Mouse (Mus musculus) heart, embryonic 12.5 days (tissue): ENCODE results near the gene Dennd1a. TPM values are rescaled to one million over a fixed set of nuclear protein-coding genes. Genes with fewer than 3 reads are reported as not detected.

Experiments used
- ATAC-seq: fragments of 200-750 bp; cut with Nextera tagmentation; 2 replicates; pipeline ENCODE4 v1.8.0; 2017; ENCODE audit warnings: moderate TSS enrichment, moderate library complexity; ENCODE audit not compliant: insufficient number of reproducible peaks, low FRiP score
- H3K27ac ChIP-seq: fragments of 300-500 bp; sonication (generic); 2 replicates; pipeline ENCODE4 v1.5.1; 2016; ENCODE audit warnings: mild to moderate bottlenecking, moderate library complexity; ENCODE audit not compliant: poor library complexity, severe bottlenecking
- H3K27me3 ChIP-seq: fragments of 300-500 bp; sonication (generic); replicated peaks from 2 replicates; pipeline ENCODE4 v1.6.1; 2016; ENCODE audit warnings: mild to moderate bottlenecking, moderate library complexity
- H3K36me3 ChIP-seq: fragments of 300-500 bp; sonication (generic); 2 replicates; pipeline ENCODE4 v1.6.1; 2016; ENCODE audit warnings: mild to moderate bottlenecking, moderate library complexity
- H3K4me1 ChIP-seq: fragments of 300-500 bp; sonication (generic); replicated peaks from 2 replicates; pipeline ENCODE4 v1.6.1; 2016; ENCODE audit warnings: mild to moderate bottlenecking
- H3K4me2 ChIP-seq: fragments of 300-500 bp; sonication (generic); 2 replicates; pipeline ENCODE4 v1.6.1; 2016; ENCODE audit warnings: mild to moderate bottlenecking, moderate library complexity
- H3K4me3 ChIP-seq: fragments of 300-500 bp; sonication (generic); 2 replicates; pipeline ENCODE4 v1.5.1; 2016; ENCODE audit warnings: mild to moderate bottlenecking
- H3K9ac ChIP-seq: fragments of 300-500 bp; sonication (generic); 2 replicates; pipeline ENCODE4 v1.6.1; 2016; ENCODE audit warnings: mild to moderate bottlenecking, moderate library complexity
- H3K9me3 ChIP-seq: fragments of 300-500 bp; sonication (generic); replicated peaks from 2 replicates; pipeline ENCODE4 v1.6.1; 2016; ENCODE audit warnings: mild to moderate bottlenecking, moderate library complexity
- WGBS: fragments of 180-500 bp; shearing (Covaris S2); methylation state at CpG from one replicate; pipeline ENCODE4 v1.1.7; 2016; 5-methylcytosine and 5-hydroxymethylcytosine counted together
- polyA plus RNA-seq: library from polyadenylated mRNA; unstranded; fragments of >200 nt; fragmentation: Nextera tagmentation; extraction: Ambion mirVana; gene quantifications from 2 replicates; pipeline ENCODE4 v1.2.1, GENCODE M21; 2016

Dennd1a gene
- polyA plus RNA-seq, 1 experiment from 2014 or later: 15.8 TPM

DNA sequence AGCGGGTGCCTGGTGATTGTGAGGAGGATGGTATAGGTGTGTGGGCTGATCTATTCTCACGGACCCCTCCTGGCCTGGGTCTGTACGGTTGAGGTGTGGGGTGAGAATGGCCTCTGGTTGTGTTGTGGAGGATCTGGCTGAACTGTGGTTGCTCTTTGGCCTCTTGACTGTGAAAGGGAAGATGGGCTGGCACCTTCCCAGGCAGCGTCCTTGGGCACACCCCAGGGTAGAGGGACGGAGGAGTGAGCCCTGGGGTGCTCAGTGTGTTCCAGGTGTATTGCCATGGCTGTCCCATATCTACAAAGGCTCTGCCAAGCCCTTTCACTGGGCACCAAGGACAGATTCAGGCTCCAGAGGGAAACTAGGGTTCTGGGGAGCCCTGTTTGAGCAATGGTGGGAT is 498.2 kb downstream of the Dennd1a start:
- Histone ChIP-seq H3K36me3 (0 out of 2 replicates have a peak, but pooled peaks cover 3% of the 10 kb centered on the region), H3K27me3 (peaks cover 43% of the 10 kb centered on the region), H3K4me2 (no peak overlapping the region), H3K4me3 (no peak overlapping the region), H3K9me3 (no peaks in the 10 kb centered on the region), H3K9ac (no peak overlapping the region), H3K4me1 (peaks cover 44% of the 10 kb centered on the region), H3K27ac (0 out of 2 replicates have a peak overlapping the region, but pooled peaks have one; percentile 10)
- WGBS: 79% methylated on average over 5 of the region's 5 CpGs
- ATAC-seq: no peak

DNA sequence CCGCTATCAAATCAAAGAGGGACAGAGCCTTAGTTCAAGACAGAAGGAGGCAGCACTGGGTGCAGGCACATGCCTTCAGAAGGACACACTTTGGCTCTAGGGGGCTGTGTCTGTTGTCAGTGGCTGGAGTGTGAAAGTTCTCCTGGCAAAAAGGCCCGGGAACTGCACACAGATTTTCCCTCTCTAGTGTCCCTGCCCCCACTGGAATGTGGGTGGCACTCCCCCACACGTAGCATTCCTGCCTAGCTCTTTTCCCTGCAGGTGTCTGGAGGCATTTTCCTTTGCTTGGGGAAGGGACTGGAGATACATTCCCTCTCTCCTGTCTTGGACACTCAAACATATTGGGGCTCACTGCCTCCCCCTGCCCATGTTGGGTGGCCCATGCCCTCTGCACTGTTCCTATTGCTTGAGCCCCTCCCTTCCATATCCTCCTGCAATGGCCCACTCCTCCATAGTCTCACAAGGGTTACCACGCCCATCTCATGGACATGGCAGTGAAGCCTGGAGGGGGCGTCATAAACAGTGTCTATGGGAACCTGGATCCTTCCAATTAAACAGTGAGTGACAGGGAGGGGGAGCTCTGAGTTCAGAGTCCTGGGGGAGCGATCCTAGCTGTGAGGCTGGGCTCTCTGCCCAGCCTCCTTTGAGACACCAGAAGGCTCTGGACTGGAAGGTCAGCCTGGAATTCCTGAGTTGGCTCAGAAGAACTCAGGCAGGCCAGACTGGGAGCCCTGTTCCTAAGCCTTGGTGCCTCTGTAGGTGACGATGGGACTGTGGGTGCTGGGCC is 498.8 kb downstream of the Dennd1a start:
- H3K27me3 ChIP-seq: peaks cover 39% of the 10 kb centered on the region
- no peak overlapping the region for H3K4me2 ChIP-seq
- H3K4me1 ChIP-seq: peaks cover 42% of the 10 kb centered on the region
- peak overlapping the region; percentile 17; the same call in 1 of the 2 replicates for H3K27ac ChIP-seq
- 0 out of 2 replicates have a peak, but pooled peaks cover 3% of the 10 kb centered on the region for H3K36me3 ChIP-seq
- H3K9me3 ChIP-seq: no peaks in the 10 kb centered on the region
- no peak overlapping the region for H3K9ac ChIP-seq
- ATAC-seq: 0 out of 2 replicates have a peak, but pooled peaks have one; percentile 3
- 47% methylated on average over 7 of the region's 7 CpGs for WGBS
- no peak overlapping the region for H3K4me3 ChIP-seq

DNA sequence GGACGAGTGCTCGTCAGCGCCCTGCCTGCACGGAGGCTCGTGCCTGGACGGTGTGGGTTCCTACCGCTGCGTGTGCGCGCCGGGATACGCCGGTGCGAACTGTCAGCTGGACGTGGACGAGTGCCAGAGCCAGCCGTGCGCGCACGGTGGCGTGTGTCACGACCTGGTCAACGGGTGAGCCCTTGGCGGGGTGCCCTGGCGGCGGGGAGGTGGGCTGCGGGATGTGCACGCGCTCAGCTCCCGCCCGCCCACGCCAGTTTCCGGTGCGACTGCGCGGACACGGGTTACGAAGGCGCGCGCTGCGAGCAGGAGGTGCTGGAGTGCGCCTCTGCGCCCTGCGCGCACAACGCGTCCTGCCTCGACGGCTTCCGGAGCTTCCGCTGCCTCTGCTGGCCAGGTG is 500.7 kb downstream of the Dennd1a start:
- H3K4me3 ChIP-seq: peak overlapping the region; percentile 52
- H3K27ac ChIP-seq: no peak overlapping the region
- H3K9ac ChIP-seq: peak overlapping the region; percentile 37
- ATAC-seq: no peak; the same call in 1 of the 2 replicates
- WGBS: 23% methylated on average over 52 of the region's 52 CpGs
- peaks cover 50% of the 10 kb centered on the region for H3K4me1 ChIP-seq
- H3K4me2 ChIP-seq: peak overlapping the region; percentile 82
- no peaks in the 10 kb centered on the region for H3K9me3 ChIP-seq
- no peaks in the 10 kb centered on the region for H3K36me3 ChIP-seq
- H3K27me3 ChIP-seq: peaks cover 22% of the 10 kb centered on the region; the same call in 1 of the 2 replicates

DNA sequence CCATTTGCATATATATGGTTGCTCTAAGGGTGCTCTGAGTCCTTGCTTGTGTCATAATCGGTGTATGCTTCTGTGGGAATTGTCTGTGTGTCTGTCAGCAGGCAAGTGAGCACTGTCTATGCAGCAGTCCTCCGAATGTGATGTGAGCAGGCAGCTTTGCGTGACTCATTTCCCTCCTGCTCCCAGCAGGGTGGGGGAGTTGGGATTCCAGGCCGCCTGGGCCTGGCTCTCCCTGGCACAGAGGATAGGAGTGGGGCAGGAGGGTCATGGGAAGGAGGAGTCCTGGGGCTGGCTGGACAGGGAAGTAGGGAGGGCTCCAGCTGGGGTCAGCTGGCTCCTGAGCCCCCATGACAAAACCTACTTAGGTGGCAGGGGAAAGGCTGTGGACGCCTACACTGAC is 502.7 kb downstream of the Dennd1a start:
- H3K9ac ChIP-seq: no peak overlapping the region
- no peaks in the 10 kb centered on the region for H3K9me3 ChIP-seq
- no peak overlapping the region for H3K4me2 ChIP-seq
- H3K36me3 ChIP-seq: no peaks in the 10 kb centered on the region
- H3K4me3 ChIP-seq: no peak overlapping the region
- WGBS: 47% methylated on average over 5 of the region's 5 CpGs
- no peak overlapping the region for H3K27ac ChIP-seq
- peaks cover 22% of the 10 kb centered on the region; the same call in 1 of the 2 replicates for H3K27me3 ChIP-seq
- H3K4me1 ChIP-seq: peaks cover 70% of the 10 kb centered on the region
- ATAC-seq: no peak

DNA sequence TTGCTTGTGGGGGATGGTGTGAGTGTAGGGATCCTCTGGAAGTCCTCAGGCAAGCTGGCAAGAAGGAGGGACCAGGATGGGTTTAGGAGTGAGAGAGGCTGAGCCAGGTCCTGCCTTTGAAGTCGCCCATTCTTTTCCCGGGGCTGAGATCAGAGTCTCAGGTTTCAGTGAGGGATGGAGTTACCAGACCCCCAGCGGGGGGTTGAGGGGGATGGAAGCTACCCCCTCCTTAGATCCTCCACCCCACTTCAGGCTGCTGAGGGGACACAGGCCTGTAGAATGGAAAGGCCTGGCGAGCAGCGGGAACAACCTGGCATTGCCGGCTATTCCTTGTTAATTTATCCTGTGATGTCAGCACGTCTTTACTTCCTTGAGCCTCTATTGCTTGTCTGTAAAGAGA is 505.2 kb downstream of the Dennd1a start:
- Histone ChIP-seq H3K4me1 (peaks cover 70% of the 10 kb centered on the region), H3K36me3 (no peaks in the 10 kb centered on the region), H3K9ac (no peak overlapping the region), H3K27ac (peak overlapping the region; percentile 70), H3K4me2 (no peak overlapping the region), H3K9me3 (no peaks in the 10 kb centered on the region), H3K27me3 (peaks cover 16% of the 10 kb centered on the region; the same call in 1 of the 2 replicates), H3K4me3 (no peak overlapping the region)
- ATAC-seq: no peak
- WGBS: 24% methylated on average over 7 of the region's 7 CpGs

DNA sequence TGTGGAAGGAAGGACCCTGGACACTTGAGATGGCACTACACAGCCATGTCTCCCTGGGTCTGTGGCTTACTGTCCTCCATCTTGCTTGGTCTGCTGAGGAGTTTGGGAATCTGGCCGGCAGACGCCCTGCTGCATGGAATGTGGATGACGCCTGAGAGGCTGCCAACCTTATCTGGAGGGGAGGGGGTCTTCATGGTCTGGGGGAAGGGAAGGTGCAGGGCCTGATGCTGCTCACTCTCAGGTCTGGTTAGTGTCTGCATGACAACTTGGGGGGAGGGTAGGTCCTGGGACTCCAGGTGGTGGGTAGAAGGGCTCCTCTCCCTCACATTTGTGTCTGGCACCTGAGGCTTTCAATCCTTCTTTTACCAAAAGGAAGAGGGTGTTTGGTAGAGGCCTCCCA is 505.8 kb downstream of the Dennd1a start:
- no peak overlapping the region for H3K9ac ChIP-seq
- peaks cover 10% of the 10 kb centered on the region; the same call in 1 of the 2 replicates for H3K27me3 ChIP-seq
- H3K4me3 ChIP-seq: no peak overlapping the region
- 4% methylated on average over 3 of the region's 3 CpGs for WGBS
- H3K36me3 ChIP-seq: no peaks in the 10 kb centered on the region
- peak overlapping the region; percentile 70 for H3K27ac ChIP-seq
- 0 out of 2 replicates have a peak overlapping the region, but pooled peaks have one; percentile 61 for H3K4me2 ChIP-seq
- peaks cover 70% of the 10 kb centered on the region for H3K4me1 ChIP-seq
- H3K9me3 ChIP-seq: no peaks in the 10 kb centered on the region
- no peak for ATAC-seq

DNA sequence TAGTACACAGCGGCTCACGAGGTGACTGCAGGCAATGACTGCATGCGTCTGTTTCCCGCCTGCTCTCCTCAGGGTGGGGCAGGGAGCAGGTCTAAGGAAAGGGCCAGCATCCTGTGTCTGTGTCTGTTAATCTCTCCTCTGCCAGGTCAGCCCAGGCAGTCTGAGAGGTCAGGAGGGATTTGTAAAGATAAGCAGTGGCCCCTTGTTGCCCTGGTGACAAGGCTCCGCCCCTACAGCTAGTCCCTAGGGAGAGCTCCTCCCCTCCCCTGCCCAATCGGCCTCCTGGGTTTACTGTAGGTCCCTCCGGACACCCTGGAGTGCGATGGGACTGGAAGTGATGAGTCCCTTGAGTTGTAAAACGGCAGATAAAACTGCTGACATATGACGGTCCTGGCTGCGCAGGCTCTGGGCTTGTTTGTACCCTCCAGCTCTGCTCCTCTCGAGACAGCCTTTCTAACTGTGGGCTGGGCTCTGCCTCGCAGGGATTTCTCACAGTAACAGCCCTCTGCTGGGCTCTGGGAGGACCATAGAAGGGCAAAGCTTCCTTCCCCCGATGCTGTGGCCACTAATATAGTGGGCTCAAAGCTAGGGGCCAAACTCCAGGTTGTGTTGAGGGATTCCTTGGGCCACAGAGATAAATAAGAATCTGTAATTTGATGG is 506.8 kb downstream of the Dennd1a start:
- peaks cover 76% of the 10 kb centered on the region for H3K4me1 ChIP-seq
- H3K9ac ChIP-seq: no peak overlapping the region
- H3K4me2 ChIP-seq: peak overlapping the region; percentile 61
- peak overlapping the region; percentile 70 for H3K27ac ChIP-seq
- under 1% methylated on average over 14 of the region's 14 CpGs for WGBS
- H3K27me3 ChIP-seq: 0 out of 2 replicates have a peak, but pooled peaks cover under 1% of the 10 kb centered on the region
- peak; percentile 54 for ATAC-seq
- peak overlapping the region; percentile 36 for H3K4me3 ChIP-seq
- H3K9me3 ChIP-seq: no peaks in the 10 kb centered on the region
- H3K36me3 ChIP-seq: no peaks in the 10 kb centered on the region

DNA sequence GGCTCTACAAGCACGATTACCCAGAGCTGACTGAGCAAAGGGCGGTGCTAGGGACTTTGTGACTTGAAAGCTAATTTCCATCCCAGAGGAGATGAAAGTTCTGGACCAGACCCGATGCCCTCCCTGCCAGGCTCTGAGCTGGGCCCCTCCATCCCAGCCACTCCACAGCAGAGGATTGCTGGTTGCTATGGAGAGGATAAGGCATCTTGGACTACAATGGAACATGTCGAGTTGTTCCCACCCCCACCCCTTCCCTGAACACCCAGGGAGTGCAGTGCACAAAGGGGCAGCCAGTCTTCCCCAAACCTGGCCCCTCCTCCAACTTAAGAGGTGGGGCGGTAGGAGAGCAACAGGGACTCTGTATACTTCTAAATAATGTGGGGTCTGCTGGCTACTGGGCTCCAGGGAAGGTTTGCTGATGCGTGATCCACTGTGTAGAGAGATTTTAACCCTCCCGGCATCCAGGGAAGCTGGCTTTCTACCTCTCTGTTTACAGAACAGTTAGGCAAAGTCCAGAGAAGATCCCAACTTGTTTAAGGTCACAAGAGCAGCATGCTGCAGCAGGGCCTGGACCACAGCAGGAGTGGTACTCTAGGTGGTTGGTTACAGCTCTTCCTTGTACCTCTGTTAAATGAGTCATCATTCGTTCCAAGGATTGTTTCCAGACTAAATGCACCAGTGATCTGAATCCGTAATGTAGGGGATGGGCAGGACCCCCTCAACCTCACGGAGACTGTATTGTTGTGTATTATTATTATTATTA is 509.1 kb downstream of the Dennd1a start:
- Histone ChIP-seq H3K9me3 (no peaks in the 10 kb centered on the region), H3K27me3 (no peaks in the 10 kb centered on the region), H3K4me2 (peak overlapping the region; percentile 82), H3K36me3 (no peaks in the 10 kb centered on the region), H3K27ac (no peak overlapping the region), H3K9ac (no peak overlapping the region), H3K4me1 (peaks cover 72% of the 10 kb centered on the region), H3K4me3 (no peak overlapping the region)
- ATAC-seq: no peak
- WGBS: 36% methylated on average over 10 of the region's 10 CpGs

DNA sequence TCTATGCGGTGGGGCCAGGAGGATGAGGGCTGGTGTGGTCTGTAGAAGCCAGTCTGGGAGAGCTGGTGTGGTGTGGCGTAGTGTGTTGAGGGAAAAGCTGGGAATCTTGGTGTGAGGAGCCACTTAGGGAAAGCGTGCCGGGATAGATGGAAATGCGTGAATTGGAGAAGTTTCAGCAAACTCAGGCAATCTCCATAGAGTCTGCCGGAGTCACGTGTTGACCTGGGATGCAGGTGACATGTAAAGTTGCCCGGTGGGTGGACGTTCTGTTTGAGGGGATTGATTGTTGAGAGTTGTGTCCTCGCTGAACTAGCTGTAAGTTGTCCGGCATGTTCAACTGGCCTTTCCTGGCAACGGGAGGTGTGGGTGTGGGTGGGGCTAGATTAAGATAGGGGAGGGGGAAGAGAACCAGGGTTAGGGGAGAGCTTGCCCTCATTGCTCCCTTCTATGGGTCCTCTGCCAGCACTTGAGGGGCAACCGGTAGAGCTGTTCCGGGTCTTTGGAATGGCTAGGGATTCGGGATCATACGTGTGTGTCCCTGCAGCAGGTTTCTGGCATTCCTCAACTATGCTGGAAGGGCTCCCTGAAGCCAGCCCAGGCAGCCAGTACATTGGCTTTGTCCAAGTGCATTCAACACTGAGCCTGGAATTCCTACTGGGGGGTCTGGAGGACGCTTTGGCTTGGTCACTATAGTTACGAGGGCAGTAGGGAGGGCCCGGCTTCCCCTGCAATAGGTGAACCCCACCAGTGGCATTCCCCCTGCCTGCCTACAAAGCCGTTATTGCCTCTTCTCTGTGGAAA is 510.4 kb downstream of the Dennd1a start:
- Histone ChIP-seq H3K9me3 (no peaks in the 10 kb centered on the region), H3K27ac (peak overlapping the region; percentile 62), H3K27me3 (no peaks in the 10 kb centered on the region; the same call in 1 of the 2 replicates), H3K36me3 (no peaks in the 10 kb centered on the region), H3K9ac (peak overlapping the region; percentile 64), H3K4me1 (peaks cover 65% of the 10 kb centered on the region), H3K4me2 (peak overlapping the region; percentile 82), H3K4me3 (peak overlapping the region; percentile 50)
- no peak for ATAC-seq
- 9% methylated on average over 20 of the region's 20 CpGs for WGBS

DNA sequence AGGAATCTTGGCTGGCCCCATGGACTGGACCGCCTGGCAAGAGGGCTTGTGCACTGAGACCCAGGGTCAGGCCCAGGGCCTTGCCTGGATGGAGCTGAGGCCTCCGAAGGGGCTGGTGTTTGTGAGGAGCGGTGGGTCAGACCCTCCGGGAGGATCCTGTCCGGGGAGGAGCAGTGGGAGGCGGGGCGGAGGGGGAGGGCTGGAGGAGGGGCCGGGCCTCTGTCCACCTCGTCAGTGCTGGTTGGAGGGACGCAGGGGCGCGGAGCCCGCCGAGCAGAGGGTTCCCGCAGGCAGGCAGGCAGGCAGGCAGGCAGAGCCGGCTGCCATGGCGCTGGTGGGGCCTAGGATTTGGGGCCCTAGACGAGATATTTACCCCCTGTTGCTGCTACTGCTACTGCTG is 511.2 kb downstream of the Dennd1a start, which contains the start of gene Crb2:
Gene Crb2, plus strand, starts transcription at position 234 of the 400 bp plus-strand sequence.
- Histone ChIP-seq H3K4me3 (peak within 1 kb of the TSS; percentile 50), H3K27me3 (no peaks in the 10 kb centered on the region; the same call in 1 of the 2 replicates), H3K36me3 (no peaks in the 10 kb centered on the region), H3K27ac (peak within 1 kb of the TSS; percentile 62), H3K4me1 (peaks cover 63% of the 10 kb centered on the region), H3K9ac (peak within 1 kb of the TSS; percentile 64), H3K4me2 (peak within 1 kb of the TSS; percentile 82), H3K9me3 (no peaks in the 10 kb centered on the region)
- 2% methylated on average over 16 of the region's 18 CpGs for WGBS
- peak; percentile 58 for ATAC-seq
